Mouse (Mus musculus): ENCODE measurements around the gene Rab11fip4.

DNA sequence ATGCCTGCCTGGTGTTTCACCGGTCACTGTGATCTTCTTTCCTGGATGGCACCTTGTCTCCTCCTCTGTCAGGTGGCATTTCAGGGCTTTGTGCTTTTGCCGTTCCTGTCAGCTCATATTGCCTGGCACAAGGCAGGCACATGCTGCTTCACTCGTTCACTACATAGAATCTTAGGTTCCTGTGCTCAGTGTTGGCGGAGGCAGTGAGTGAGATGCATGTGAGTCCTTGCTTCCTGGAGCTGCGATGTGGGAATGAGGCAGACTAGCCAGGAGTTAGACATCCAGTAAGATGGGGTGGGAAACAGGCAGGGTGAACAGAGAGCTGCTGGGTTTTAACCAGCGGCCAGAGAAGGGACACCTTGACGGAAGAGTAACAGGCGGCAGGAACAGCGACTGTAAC is 72.1 kb downstream of the Rab11fip4 start:
- TF ChIP-seq POLR2A (IDR thresholded peaks at IDR 0.05; ENCODE audit: borderline replicate concordance, control insufficient read depth, low read depth, low read length) (no peak), CTCF (IDR thresholded peaks at IDR 0.05; ENCODE audit: control insufficient read depth, insufficient read depth, low read length) (no peak)
